Mouse (Mus musculus) gastrocnemius, adult 8-10 months (tissue): ENCODE results near the gene Surf4. TPM values are rescaled to one million over a fixed set of nuclear protein-coding genes. Genes with fewer than 3 reads are reported as not detected.

Experiments used
- DNase-seq, 2 experiments: peaks; one replicate each; pipeline ENCODE4 v3.0.0; 2022; ENCODE audit warnings: low spot score in 2 of 2
- total RNA-seq, 4 experiments: library from RNA; stranded (reverse); gene quantifications; 2 replicates each; pipeline ENCODE4 v1.2.4; 2022

The Surf4 gene
- total RNA-seq = 10 to 100 TPM; 76.1 to 81.4 (median 79.4) TPM

- peak; percentile 89 to 95 for DNase-seq
Observed at GRCm38 (mm10) chr2:26933304-26934055, at the start of gene Surf4, which contains the start of gene Stkld1. Gene Surf4 (minus strand): TSS chr2:26933928. Gene Stkld1 (plus strand): TSS chr2:26934047.

GRCm38 (mm10) chr2:26980361-26980760 is 46.6 kb upstream of the Surf4 start:
- DNase-seq = no peak

GRCm38 (mm10) chr2:26973960-26974359 is 40.2 kb upstream of the Surf4 start:
- DNase-seq = no peak

GRCm38 (mm10) chr2:26973116-26973515 is 39.4 kb upstream of the Surf4 start, which contains the start of gene Adamts13:
Gene Adamts13 (plus strand): TSS chr2:26973416.
- no peak for DNase-seq

GRCm38 (mm10) chr2:26967262-26967661 is 33.5 kb upstream of the Surf4 start:
- DNase-seq = no peak

GRCm38 (mm10) chr2:26964724-26965370 is 31.1 kb upstream of the Surf4 start:
- DNase-seq = no peak

GRCm38 (mm10) chr2:26963923-26964723 is 30.4 kb upstream of the Surf4 start, which contains the start of gene Rexo4:
Gene Rexo4 (minus strand): TSS chr2:26964386.
- peak; percentile 79 to 86 for DNase-seq

GRCm38 (mm10) chr2:26960756-26961155 is 27.0 kb upstream of the Surf4 start:
- no peak for DNase-seq

- no peak for DNase-seq
Observed at GRCm38 (mm10) chr2:26957488-26957859, 23.7 kb upstream of the Surf4 start.

GRCm38 (mm10) chr2:26956811-26957487 is 23.2 kb upstream of the Surf4 start:
- DNase-seq = no peak

- no peak for DNase-seq
Observed at GRCm38 (mm10) chr2:26954735-26955395, 21.1 kb upstream of the Surf4 start.

- no peak for DNase-seq
Observed at GRCm38 (mm10) chr2:26952866-26953265, 19.1 kb upstream of the Surf4 start.

GRCm38 (mm10) chr2:26952193-26952592 is 18.5 kb upstream of the Surf4 start:
- no peak for DNase-seq

- DNase-seq = no peak
Observed at GRCm38 (mm10) chr2:26951346-26951905, 17.7 kb upstream of the Surf4 start.

GRCm38 (mm10) chr2:26950411-26950810 is 16.7 kb upstream of the Surf4 start:
- no peak for DNase-seq

GRCm38 (mm10) chr2:26943253-26943652 is 9.5 kb upstream of the Surf4 start:
- no peak for DNase-seq

GRCm38 (mm10) chr2:26941539-26941938 is 7.8 kb upstream of the Surf4 start:
- no peak for DNase-seq

- no peak for DNase-seq
Observed at GRCm38 (mm10) chr2:26936425-26936824, 2.7 kb upstream of the Surf4 start.

- DNase-seq = no peak
Observed at GRCm38 (mm10) chr2:26935286-26935685, 1.6 kb upstream of the Surf4 start.
